Mouse (Mus musculus) CD4-positive naive resting alpha-beta T cell, adult 57 days (primary cell): Measurements from ENCODE around the gene Cyp19a1. TPM values are rescaled to one million over a fixed set of nuclear protein-coding genes. Genes with fewer than 3 reads are reported as not detected.

Source experiments
- total RNA-seq: library from RNA; stranded (reverse); gene quantifications from one replicate; pipeline ENCODE4 v1.2.4, GENCODE M21; 2023

The Cyp19a1 gene
- not detected for total RNA-seq

DNA sequence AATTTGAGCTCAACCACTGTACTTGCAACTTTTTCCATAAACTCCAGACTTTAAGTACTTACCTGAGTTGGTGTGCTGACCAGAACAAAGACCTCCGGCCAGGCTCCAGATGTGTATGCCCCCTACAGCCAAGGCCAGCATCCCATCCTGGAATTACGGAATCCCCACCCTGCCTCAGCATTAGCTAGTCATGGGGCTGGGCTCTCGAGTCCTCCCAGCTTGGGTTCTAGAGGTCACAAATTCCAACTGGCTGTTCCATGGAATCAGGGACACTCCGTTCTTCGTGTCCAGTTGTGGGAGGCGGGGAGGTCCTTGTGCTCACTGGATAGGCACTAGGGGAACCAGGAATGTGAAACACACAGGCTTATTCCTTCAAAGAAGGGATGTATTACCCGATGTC lies at the start of gene Cyp19a1:
Gene Cyp19a1 (minus strand): TSS at position 101 of the 400 bp plus-strand sequence.

DNA sequence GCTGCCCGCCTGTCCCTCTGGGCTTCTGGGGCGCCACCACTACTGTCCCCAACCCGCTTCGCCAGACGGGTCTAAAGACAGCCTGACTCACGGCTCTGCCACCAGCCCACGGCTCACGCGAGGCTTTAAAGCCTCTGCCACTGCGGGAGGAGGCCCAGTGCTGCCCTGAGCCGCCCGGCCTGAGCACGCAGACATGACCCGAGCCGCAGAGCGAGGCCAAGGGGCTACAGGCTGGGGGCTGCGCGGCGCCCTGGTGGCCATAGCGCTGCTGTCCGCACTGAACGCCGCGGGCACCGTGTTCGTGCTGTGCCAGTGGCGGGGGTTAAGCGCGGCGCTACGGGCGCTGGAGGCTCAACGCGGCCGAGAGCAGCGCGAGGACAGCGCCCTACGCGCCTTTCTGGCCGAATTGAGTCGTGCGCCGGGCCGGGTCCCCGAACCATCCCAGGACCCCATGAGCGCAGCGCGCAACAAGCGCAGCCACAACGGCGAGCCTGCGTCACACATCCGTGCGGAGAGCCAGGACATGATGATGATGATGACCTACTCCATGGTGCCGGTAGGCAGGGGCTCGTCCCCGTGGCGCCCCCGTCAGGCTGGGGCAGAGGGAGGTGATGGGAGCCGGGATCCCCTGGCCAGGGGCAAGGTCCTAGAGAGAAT lies 18.5 kb upstream of the Cyp19a1 start, which contains the start of gene Gldn:
Gene Gldn (plus strand): TSS at position 156 of the 657 bp plus-strand sequence.

Other genes with a start within 250 kb of the Cyp19a1 start
- gene Tnfaip8l3, start 199.7 kb downstream of the Cyp19a1 start, total RNA-seq, result not detected
- gene Gldn, start 18.4 kb upstream of the Cyp19a1 start, total RNA-seq, result not detected
- 0.56 TPM for gene Dmxl2, start 233.5 kb upstream of the Cyp19a1 start, total RNA-seq